Mouse (Mus musculus): Measurements from ENCODE around the gene Aqp12. TPM values are rescaled to one million over a fixed set of nuclear protein-coding genes. Genes with fewer than 3 reads are reported as not detected.
A peak's percentile ranks its signal among the peaks of the same experiment; 100 is the strongest.
"Not testable (repeated sequence)": the region's sequence is repeated elsewhere in the genome, so short reads cannot be mapped to it uniquely, and the experiment has no call there.

Gene Aqp12
- total RNA-seq (2021) = not detected
- long read RNA-seq, experiment 1 = 0 reads
- long read RNA-seq, experiment 2 = 0 reads

GRCm38 (mm10) chr1:93006061-93006460 is at the start of gene Aqp12:
Aqp12 (plus strand) TSS chr1:93006334.
- no peak for DNase-seq (ENCODE audit: low spot score in 2 of 2)
- intact Hi-C loops (cut with DNase I) = no loop called here

DNA sequence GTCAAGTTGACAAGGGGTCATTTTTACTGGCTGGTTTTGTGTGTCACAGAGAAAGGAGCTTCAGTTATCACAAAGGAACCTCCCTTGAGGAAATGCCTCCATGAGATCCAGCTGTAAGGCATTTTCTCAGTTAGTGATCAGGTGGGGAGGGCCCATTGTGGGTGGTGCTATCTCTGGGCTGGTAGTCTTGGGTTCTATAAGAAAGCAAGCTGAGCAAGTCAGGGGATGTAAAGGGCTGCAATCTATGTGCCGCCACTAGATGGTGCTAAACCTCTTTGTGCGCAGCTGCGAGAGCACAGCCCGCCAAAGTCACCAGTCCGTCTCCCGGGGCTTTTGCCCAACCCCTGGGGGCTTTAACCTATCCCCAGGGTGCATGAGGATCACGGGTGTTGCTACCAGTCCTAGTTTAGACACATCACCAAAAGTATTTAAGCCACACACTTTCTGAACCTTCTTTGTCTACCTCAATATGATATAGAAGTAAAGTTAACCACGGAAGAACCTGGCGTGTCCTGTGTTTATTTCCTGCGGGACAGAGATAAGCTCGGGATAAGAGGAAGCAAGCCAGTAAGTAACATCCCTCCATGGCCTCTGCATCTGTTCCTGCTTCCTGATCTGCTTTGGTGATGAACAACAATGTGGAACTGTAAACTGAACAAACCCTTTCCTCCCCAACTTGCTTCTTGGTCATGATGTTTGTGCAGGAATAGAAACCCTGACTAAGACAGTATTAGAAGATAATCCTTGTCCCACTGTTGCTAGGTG is 49.4 kb upstream of the Aqp12 start:
- DNase-seq (ENCODE audit: low spot score in 2 of 2) = peak; percentile 84 to 85
- intact Hi-C loops (cut with DNase I) = loop anchor here (2.0 kb wide), 1 partner anchor 54 kb away; no protein-coding TSS in a partner anchor

DNA sequence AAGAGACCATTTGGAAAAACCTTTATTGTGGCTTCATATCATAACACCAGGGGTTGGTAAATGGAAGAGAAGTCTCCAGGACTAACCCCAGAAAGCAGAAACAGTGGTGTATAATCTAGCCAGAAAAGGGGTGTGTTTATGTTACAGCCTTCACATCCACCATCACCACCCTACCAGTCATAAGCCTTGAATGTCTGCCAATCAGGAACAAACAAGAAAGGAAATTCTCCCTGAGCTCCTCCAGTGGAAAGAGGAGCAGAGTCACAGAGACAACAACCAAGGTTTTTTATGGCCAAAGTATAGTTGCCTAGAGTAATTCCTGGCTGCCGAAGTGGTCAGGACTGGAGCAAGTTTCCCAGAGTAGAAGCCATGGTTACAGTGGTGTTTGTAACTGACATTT is 47.1 kb upstream of the Aqp12 start:
- no peak for DNase-seq (ENCODE audit: low spot score in 2 of 2)
- intact Hi-C loops (cut with DNase I) = no loop called here

DNA sequence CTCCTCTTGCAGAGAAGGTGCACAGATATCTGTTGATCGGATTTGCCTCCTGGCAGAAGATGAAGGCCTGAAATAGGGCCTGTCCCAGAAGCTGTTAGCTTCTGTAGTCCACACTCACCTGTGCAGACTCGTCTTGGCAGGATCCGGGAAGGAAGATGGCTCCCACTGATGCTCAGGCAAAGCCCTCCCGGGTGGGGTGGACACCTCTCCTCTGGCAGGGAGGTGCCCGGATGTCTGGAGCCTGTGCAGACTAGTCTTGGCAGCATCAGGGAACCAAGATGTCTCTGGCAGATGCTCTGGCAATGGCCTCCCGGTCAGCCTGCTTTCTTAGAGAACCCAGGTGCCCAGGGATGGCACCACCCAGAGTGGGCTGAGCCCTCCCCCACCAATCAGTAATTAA is 35.3 kb upstream of the Aqp12 start:
- DNase-seq (ENCODE audit: low spot score in 2 of 2); intact Hi-C loops (cut with DNase I): not testable (repeated sequence)

DNA sequence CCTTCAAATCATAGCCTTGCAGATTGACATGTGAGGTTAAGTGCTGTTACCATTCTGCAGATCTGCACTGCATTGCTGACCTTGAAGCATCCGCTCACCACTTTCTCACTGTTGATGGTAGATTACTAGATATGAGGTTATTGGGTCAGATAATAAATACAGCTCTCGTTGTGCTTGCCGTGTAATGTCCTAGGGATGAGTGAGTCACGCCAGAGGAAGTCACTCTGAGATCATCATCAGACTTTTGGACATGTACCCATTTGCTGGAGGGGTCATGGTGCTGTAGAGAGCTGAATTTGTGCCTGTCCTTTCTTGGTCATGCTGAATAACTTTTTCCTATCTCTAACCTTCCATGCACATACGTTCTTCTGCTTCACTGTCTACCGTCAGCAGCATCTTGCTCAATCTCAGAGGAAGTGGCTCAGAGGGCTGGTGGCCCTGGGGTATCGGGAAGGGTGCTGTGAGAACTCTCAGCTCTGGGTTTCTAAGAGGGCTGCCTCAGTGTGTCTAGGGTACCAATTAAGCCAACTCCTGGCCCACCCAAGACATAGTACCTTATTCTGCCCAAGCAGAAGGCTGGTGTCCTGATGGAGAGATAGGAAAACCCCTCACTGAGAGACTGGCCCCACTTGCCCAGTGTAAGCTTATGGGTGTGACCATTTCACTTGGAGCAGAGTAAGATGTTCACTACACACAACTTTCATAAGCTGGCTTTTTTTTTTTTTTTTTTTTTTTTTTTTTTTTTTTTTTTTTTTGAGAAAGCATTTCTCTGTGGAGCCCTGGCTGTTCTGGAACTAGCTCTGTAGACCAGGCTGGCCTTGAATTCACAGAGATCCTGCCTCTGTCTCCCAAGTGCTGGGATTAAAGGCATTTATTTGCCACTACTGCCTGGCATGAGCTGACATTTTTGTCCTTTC is 34.0 kb upstream of the Aqp12 start:
- intact Hi-C loops (cut with DNase I) = no loop called here
- DNase-seq (ENCODE audit: low spot score in 2 of 2) = no peak

GRCm38 (mm10) chr1:92972854-92973253 is 33.3 kb upstream of the Aqp12 start:
- intact Hi-C loops (cut with DNase I) = no loop called here
- DNase-seq (ENCODE audit: low spot score in 2 of 2) = peak; percentile 29 to 50

GRCm38 (mm10) chr1:92976141-92976566 is 30.0 kb upstream of the Aqp12 start:
- intact Hi-C loops (cut with DNase I) = no loop called here
- DNase-seq (ENCODE audit: low spot score in 2 of 2) = no peak

DNA sequence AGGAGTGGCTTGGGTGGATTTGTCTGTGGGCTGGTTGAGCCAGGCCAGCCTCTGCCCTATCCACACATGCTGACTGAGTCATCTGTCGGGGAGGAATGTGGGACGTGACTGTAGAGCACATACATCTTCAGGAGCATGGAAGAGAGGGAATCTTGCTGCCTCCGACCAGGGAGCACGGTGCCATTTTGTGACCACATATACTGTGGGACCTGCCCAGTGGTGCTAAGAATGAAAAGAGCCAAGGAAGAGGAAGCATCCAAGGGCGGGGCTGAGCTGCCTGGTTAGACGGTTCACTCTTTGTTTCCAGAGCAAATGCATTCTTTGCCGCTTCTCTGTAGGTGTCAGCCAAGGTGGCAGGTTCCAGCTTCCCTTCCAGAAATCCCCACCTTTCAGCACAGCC is 27.5 kb upstream of the Aqp12 start:
- DNase-seq (ENCODE audit: low spot score in 2 of 2) = no peak
- intact Hi-C loops (cut with DNase I) = no loop called here

DNA sequence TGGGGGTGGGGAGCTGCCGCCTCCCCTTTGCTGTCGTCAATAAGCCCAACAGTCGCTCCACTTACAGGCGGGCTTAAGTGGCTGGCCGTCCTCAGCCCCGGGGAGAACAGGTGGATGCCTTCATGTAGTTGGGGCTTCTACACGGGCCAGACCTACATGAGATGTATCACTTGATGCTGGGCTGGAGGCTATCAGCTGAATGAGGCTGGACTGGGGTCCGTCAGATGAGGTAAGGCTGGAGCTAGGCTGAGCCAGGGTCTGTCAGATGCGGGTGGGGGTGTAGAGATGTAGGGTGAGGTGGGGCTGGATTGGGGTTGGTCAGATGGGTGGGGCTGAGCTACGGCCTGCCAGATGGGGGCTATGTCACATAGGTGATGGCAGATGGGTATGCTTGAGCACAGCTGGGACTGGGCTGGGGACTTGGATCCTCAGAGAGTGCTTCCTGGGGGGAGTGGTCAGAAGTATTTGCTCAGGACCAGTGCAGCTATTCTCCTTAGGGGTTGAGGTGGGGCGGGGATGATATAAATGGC is 27.0 kb upstream of the Aqp12 start:
- intact Hi-C loops (cut with DNase I) = no loop called here
- no peak for DNase-seq (ENCODE audit: low spot score in 2 of 2)

DNA sequence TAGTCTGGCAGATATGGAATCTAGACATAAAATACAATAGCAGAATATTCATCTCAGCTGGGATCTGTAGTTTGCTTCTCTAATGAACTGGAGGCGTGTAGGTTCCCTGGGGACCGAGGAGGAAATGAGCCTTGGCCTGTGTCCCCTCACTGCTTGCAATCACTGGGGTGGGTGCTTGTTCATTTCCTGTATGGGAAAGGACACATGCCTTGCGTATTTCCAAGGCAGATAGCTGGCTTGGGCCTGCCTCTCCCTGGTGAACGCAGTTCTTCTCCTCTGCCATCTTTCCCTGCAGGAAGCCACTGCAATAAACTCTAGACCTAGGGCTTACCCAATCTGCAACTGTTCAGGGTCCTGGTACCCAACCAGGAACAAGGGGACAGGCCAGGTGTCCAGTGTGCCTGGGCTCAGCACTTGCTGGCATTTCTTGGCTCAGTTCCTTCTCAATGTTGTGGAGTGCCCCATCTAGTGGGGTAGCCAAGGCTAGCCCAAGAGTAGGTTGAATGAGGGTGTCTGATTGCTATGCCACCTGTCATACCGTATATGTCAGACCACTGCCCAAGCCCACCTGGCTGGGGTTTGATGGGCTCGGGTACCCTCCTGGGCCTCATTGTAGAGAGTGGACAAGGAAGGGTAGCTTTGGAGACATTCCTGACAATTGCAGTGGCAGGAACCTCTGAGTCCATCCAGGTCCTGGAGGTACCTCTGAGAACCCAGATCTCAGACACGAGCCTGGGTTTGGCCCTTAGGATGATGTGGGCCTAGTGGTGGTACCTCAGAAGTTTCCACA is 24.9 kb upstream of the Aqp12 start:
- intact Hi-C loops (cut with DNase I) = no loop called here
- no peak for DNase-seq (ENCODE audit: low spot score in 2 of 2)

GRCm38 (mm10) chr1:92982931-92983605 is 23.1 kb upstream of the Aqp12 start:
- DNase-seq (ENCODE audit: low spot score in 2 of 2) = no peak
- intact Hi-C loops (cut with DNase I) = no loop called here

GRCm38 (mm10) chr1:92984999-92985398 is 21.1 kb upstream of the Aqp12 start:
- DNase-seq (ENCODE audit: low spot score in 2 of 2) = no peak
- intact Hi-C loops (cut with DNase I) = no loop called here

- intact Hi-C loops (cut with DNase I) = no loop called here
- no peak for DNase-seq (ENCODE audit: low spot score in 2 of 2)
These were observed 17.2 kb upstream of the Aqp12 start for GRCm38 (mm10) chr1:92988894-92989293.

- intact Hi-C loops (cut with DNase I) = no loop called here
These were observed 16.2 kb upstream of the Aqp12 start for GRCm38 (mm10) chr1:92989891-92990290.

GRCm38 (mm10) chr1:92992214-92992855 is 13.8 kb upstream of the Aqp12 start:
- intact Hi-C loops (cut with DNase I) = no loop called here

More at GRCm38 (mm10) chr1:92989891-92990290, 16.2 kb upstream of the Aqp12 start:
- no peak for DNase-seq (ENCODE audit: low spot score in 2 of 2)

DNA sequence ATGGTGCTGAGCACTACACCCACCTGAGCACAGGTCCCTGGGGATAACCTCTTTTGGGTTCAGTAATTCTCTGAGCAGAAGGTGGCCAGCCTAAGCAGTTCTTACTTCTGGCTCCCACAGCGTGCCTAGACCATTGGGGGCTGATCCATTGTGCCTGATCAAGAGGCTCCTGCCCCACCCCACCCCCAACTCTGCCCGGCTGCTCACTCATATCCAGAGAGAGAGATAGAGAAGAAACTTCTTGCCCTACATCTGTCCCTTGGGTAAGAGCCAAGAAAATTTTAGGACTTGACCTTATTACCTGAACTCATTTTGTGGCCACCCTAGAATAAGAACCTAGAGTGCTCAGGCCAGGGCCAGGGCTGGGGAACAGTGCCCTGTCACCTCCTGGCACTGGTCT is 13.3 kb upstream of the Aqp12 start:
- intact Hi-C loops (cut with DNase I) = no loop called here
- no peak for DNase-seq (ENCODE audit: low spot score in 2 of 2)

More at GRCm38 (mm10) chr1:92992214-92992855, 13.8 kb upstream of the Aqp12 start:
- DNase-seq (ENCODE audit: low spot score in 2 of 2) = no peak

DNA sequence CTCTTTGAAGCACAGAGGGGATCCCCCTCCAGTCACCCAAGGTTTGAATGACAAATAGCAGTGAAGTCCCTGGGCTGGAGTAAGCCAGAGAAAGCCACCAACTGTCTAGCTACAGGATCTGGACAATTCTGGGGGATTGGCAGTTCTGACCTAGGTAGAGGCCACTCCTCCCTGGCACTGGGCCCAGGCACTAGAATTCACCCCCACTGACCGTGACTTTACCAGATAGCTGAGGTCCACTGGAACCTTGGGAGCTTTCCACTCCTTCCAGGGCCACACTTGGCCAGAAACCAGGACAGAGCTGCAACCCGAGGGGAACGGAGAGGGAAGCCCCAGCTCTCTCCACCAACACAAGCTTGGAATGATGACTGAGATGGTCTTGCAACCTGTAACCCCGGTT is 3.1 kb downstream of the Aqp12 start:
- peak in 1 of 2 experiments; percentile 6 for DNase-seq (ENCODE audit: low spot score in 2 of 2)
- intact Hi-C loops (cut with DNase I) = no loop called here

DNA sequence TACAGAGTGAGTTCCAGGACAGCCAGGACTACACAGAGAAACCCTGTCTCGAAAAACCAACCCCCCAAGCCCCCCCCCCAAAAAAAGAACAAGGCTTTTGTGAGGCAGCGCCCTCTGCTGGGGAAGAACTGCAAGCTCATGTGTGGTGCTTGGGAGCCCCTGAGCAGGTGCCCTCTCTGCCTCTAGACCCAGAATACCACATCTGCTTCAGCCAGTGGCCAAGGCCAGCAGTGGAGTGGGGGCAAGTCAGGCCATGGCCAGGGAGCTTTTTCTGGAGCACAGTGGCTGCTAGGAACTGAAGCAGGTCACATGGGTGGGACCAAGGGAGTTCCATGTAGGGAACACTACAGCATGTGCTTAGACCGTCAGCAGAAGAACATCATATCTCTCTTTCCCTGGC is 4.6 kb downstream of the Aqp12 start:
- peak in 1 of 2 experiments; percentile 27 for DNase-seq (ENCODE audit: low spot score in 2 of 2)
- intact Hi-C loops (cut with DNase I) = loop anchor here (2.0 kb wide), 1 partner anchor 54 kb away; no protein-coding TSS in a partner anchor
